Mouse (Mus musculus) brown adipose tissue, adult 24 weeks (tissue): Measurements from ENCODE around the gene Ribc2. TPM values are rescaled to one million over a fixed set of nuclear protein-coding genes. Genes with fewer than 3 reads are reported as not detected.

Experiments used
- H3K27ac ChIP-seq: fragments of 200-500 bp; replicated peaks from 2 replicates; pipeline ENCODE4 v1.5.1; 2012; ENCODE audit warnings: low read depth, mild to moderate bottlenecking, low read length
- H3K4me1 ChIP-seq: fragments of 200-500 bp; 2 replicates; pipeline ENCODE4 v1.6.1; 2012; ENCODE audit warnings: low read length, mixed read lengths; ENCODE audit not compliant: control insufficient read depth, insufficient read depth, insufficient read length
- H3K4me3 ChIP-seq: fragments of 200-500 bp; 2 replicates; pipeline ENCODE4 v1.5.1; 2012; ENCODE audit warnings: low read depth, mild to moderate bottlenecking, low read length, moderate library complexity; ENCODE audit not compliant: insufficient read depth
- polyA plus RNA-seq: library from polyadenylated mRNA; stranded (reverse); fragments of >200 nt; gene quantifications from 2 replicates; pipeline ENCODE4 v1.2.4, GENCODE M21; 2012; ENCODE audit not compliant: missing spikeins, insufficient read depth, insufficient read length

Ribc2 gene
- polyA plus RNA-seq, 1 experiment: not detected

DNA sequence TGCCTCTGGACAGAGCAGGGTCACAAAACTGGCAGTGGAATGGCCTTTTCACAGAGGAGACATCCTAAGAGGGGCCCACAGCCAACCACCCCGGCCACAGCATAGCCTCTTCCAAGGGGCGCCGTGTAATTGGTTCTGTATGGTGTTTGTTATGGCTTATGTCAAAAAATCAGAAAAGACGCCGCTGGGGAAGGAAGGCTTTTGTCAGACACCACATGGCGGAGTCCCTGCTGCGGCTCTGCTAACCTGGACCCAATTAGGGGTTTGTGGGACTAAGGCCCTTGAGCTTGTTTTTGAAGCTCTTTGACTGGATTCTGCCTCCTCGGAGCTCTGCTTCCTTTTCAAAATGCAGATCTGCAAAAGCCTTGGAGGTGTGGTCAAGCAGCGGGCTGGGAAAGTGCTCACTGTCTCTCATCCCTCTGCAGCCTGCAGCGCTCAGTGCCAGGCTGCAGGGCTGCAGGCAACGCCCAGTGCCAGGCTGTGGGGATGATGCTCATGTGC is 34.6 kb downstream of the Ribc2 start:
- Histone ChIP-seq H3K4me3 (no peak overlapping the region), H3K4me1 (no peaks in the 10 kb centered on the region), H3K27ac (no peak overlapping the region)

DNA sequence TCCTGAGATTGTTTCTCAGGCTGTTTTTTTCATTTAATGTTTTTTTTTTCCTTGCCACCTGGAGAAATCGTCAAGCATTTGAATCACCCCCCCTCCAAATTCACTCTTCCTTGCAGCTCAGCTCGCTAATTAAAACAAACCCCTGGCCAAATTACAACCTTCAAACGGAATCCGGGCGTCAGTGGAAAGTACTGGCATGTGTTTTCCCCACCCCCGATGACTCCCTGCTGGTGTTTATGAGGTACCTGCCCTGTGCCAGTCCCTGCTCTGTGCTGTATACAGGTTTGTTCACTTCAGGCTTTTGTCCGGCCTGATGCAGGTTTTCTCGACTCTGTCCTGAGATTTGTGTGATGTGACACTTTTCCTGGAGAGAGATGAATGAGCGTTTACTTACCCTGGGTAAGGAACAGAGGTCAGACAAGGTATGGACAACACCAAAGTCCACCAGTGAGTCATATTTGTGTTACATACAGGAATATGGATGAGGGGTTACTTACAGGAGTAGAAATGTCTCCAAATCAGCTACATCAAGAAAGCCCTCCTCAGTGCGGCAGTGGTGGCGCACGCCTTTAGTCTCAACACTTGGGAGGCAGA is 35.3 kb downstream of the Ribc2 start:
- Histone ChIP-seq H3K4me1 (no peaks in the 10 kb centered on the region), H3K27ac (no peak overlapping the region), H3K4me3 (no peak overlapping the region)

DNA sequence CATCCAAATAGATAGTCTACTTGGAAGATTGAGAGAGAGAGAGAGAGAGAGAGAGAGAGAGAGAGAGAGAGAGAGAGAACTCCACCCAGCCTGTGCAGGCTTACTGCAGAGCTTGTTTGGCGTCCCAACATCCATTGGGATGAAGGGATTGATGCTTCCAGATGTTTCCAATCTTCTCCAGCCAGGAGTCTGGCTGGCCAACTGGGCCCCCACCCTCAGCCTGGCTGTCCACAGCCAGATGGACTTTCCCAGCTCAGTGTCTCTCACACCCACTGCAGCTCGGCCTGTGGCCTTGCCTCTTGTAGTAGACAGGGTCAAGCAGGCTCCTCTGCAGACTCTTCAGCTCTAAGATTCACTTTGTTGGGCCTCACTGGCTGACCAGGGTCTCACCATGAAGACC is 40.2 kb downstream of the Ribc2 start:
- Histone ChIP-seq H3K4me3 (no peak overlapping the region), H3K4me1 (no peaks in the 10 kb centered on the region), H3K27ac (no peak overlapping the region)

DNA sequence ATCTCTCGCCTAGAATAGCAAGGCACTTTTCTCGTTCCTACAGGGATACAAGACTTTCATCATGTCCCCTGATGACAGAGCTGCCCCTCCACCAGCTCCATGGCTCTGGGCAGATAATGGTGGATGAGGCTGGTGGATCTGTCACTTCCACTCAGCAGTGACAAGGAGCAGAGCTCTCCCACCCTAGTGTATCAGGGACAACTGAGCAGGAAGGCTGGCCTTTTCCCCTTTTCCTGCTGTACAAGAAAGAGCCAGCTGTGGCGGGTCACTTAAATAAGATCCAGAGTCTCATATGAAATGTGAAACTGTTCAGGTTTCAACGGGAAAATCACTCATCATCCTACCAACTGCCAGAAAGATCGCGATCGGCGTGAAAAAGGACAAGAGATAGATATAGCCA is 41.5 kb downstream of the Ribc2 start:
- H3K4me1 ChIP-seq: no peaks in the 10 kb centered on the region
- H3K4me3 ChIP-seq: no peak overlapping the region
- H3K27ac ChIP-seq: no peak overlapping the region

DNA sequence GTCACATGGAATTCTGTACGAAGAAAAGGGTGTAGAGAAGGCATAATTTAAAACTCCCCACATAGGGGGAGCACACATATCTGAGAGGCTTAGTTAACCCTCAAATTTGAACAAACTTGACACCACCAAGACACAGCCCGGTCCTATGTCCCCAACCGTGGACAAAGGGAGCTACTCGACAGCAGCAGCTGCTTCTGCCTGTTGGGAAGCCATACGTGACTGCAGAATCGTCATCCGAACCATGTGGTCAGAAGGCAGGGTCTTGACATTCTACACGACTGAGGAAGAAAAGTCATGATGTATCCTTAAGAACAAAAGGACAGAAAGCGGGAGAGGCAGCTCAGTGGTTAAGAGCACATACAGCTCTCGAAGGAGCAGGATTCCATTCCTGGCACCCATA is 42.2 kb downstream of the Ribc2 start:
- Histone ChIP-seq H3K4me3 (no peak overlapping the region), H3K4me1 (no peaks in the 10 kb centered on the region), H3K27ac (no peak overlapping the region)

DNA sequence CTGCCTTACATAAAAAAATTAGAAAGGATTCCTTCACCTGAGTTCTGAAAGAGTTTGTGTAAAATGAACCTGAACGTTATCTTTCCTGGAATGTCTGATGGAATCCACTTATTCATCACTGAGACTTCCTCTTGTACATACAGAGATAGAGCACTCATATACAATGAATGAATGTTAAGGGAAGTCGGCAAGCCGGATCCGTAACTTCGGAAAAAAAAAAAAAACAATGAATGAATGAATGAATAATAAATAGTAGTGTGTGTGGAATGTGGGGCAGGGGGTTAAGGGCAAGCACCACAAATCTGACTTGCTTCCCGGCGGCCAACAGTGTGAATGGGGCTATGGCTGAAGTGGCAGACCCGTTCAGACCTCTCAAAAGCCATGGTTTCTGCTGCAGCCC is 45.7 kb downstream of the Ribc2 start:
- Histone ChIP-seq H3K4me1 (no peaks in the 10 kb centered on the region), H3K4me3 (no peak overlapping the region), H3K27ac (no peak overlapping the region)

DNA sequence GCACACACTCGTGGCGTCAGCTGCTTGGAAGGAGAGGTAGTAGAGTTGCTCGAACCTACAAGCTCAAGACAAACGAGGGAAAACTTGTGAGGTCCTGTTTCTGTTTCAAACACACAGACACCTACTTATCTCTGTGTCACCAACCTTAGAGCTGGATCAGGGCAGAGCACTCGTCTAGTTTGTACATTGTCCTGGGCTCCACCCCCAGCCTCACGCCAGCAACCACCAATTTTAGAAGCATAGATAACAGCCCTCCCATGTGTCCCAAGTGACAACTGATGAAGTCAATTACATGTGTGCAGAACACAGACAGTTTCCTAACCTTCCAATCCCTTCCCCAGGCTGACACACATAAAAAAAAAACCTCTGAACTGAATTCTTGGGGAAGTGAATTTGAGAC is 46.3 kb downstream of the Ribc2 start:
- Histone ChIP-seq H3K4me1 (no peaks in the 10 kb centered on the region), H3K4me3 (no peak overlapping the region), H3K27ac (no peak overlapping the region)

DNA sequence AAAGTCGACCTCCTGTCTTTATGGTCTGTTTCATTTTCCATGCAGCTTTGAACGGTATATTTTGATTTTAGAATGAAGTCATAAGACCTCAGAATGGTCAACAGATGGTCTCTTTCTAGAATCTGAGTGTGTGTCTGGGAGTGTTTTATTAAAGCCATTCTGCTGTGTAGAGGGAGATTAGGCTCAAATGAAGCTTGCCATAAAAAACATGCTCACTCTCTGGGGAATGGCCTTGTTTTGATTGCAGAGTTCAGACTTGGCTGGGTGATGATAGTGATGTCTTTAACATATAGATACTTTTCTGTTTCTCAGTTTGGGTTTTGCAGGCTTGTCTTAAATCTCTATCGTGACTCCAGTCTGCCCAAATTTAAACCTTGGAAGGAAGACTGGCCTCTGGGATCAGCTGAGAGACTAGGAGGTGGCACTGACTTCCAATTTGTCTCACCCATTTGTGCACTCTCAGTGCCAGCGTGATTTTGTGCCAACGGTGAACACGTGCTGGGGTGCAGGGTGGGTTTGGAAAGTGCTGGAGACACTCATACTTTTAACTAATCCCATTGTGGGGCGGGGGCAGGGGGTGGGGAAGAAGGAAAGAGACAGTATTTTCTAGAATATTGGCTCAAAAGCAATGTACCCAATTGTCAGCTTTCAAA is 47.8 kb downstream of the Ribc2 start:
- no peak overlapping the region for H3K27ac ChIP-seq
- no peak overlapping the region for H3K4me3 ChIP-seq
- H3K4me1 ChIP-seq: no peaks in the 10 kb centered on the region

DNA sequence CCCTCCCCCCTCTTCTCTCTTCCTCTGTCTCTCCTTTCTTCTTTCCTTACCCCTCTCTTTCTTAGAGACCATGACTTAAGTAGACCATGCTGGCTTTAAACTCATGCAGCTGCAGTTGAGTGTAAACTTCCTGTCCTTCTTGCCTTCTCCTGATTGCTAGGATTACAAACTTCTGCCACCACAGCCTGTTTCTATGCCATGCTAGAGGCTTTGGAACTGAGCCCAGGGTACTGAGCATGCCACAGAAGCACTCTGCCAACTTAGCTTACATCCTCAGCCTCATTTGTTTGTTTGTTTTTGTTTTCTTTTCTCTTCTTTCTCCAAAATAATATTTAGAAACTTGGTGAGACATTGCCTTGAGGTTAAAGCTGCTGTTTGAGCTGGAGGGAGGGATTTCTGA is 48.5 kb downstream of the Ribc2 start:
- Histone ChIP-seq H3K4me3 (no peak overlapping the region), H3K27ac (no peak overlapping the region), H3K4me1 (no peaks in the 10 kb centered on the region)

DNA sequence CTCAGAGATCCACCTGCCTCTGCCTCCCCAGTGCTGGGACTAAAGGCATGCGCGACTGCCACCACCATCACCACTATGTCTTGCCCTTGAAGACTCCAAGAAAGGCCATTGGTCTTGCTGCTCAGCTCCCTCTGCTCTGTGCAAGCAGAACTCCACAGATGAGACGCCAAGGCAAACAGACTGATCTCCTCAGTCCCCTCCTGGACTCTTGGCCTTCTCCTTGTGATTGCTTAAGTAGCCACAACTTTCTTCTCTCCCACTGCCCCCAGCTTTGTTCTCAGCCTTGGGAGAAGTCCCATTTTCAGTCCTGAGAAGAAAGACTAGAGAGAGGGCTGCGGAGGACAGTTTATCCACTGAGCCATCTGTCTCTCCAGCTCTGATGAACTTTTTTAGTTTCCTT is 50.2 kb downstream of the Ribc2 start:
- Histone ChIP-seq H3K4me3 (no peak overlapping the region), H3K27ac (no peak overlapping the region), H3K4me1 (no peaks in the 10 kb centered on the region)

DNA sequence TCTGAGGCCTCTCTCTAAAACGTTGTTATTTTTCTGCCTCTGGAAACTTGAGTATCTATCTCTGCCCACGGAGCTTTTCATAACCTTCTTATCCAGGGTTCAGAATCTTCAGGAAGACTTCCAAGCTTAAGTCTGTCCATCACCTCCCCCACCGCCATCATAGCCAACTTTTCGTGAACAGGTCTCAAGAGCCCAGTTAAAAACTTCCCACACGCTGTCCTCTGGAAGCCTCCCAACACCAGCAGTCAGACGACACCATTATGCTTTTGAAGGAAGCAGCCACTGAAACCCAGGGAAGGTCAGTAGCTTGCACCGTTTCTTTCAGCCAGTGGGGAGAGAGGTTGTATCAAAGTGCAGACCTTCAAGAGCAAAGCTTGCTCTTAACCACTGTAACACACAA is 55.0 kb downstream of the Ribc2 start:
- H3K27ac ChIP-seq: no peak overlapping the region
- H3K4me1 ChIP-seq: no peaks in the 10 kb centered on the region
- H3K4me3 ChIP-seq: no peak overlapping the region

DNA sequence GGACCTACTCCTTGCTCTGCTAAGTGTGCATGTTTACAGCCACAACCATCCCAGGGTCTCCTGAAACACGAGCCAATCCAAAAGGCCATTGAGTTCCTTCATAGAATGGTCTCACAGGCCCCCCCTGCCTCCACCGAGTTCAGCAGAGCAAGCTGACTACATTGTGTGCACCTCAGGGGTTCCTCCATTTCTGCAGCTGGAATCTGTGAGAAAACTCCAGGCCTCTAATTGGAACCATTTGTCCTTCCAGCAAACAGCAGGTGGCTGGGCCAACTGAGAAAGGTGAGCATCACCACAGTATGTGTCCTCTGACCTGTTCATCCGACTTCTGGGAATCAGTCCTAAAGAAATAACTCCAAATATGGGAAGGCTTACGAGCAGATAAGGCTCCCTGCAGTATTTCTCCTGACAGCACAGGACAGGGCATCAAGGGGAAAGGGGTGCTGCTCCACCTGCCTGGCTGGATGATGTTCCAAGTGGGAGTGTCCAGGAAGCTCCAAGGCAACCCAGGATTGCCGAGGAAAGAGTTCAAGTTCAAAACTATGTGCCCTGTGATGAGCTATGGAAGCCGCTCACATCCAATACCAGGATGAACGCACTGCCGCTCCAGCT is 56.4 kb downstream of the Ribc2 start:
- H3K4me3 ChIP-seq: no peak overlapping the region
- no peaks in the 10 kb centered on the region for H3K4me1 ChIP-seq
- H3K27ac ChIP-seq: no peak overlapping the region

Other genes starting within 250 kb of the Ribc2 start
- not detected in 2 replicates for gene Gm29666, start 212.0 kb upstream of the Ribc2 start, polyA plus RNA-seq
- 9.8 and 11.6 TPM in 2 replicates for gene Nup50, start 208.7 kb upstream of the Ribc2 start, polyA plus RNA-seq
- gene 5031439G07Rik, start 143.5 kb upstream of the Ribc2 start, polyA plus RNA-seq: 13.6 and 16.3 TPM in 2 replicates
- not detected in 2 replicates for gene Upk3a, start 114.9 kb upstream of the Ribc2 start, polyA plus RNA-seq
- 6.0 and 7.3 TPM in 2 replicates for gene Fam118a, start 103.1 kb upstream of the Ribc2 start, polyA plus RNA-seq
- not detected in 2 replicates for gene Smc1b, start 114 bp upstream of the Ribc2 start, polyA plus RNA-seq
- 2.8 and 5.2 TPM in 2 replicates for gene Fbln1, start 73.9 kb downstream of the Ribc2 start, polyA plus RNA-seq
- 45.7 and 47.9 TPM in 2 replicates for gene Atxn10, start 204.2 kb downstream of the Ribc2 start, polyA plus RNA-seq